Mouse (Mus musculus): ENCODE measurements around the gene Tnpo2. TPM values are rescaled to one million over a fixed set of nuclear protein-coding genes. Genes with fewer than 3 reads are reported as not detected.

Gene Tnpo2
- polyA plus RNA-seq, 2 experiments from 2014 or later = 15.0 to 30.1 TPM

Other genes with a start within 250 kb of the Tnpo2 start
- gene Nfix, start 236.6 kb upstream of the Tnpo2 start, polyA plus RNA-seq (2017; shearing (Covaris generic)) = 1 to 10 TPM; 2.8 to 7.2 TPM
- 1 to 10 TPM; 4.9 to 7.6 TPM for gene Dand5, start 214.1 kb upstream of the Tnpo2 start, polyA plus RNA-seq (2017; shearing (Covaris generic))
- gene Gadd45gip1, start 205.4 kb upstream of the Tnpo2 start, polyA plus RNA-seq (2017; shearing (Covaris generic)) = 10 to 100 TPM; 14.3 to 16.4 TPM
- 100 to 1,000 TPM; 139 to 160 TPM for gene Rad23a, start 196.2 kb upstream of the Tnpo2 start, polyA plus RNA-seq (2017; shearing (Covaris generic))
- 100 to 1,000 TPM; 250 to 281 TPM for gene Calr, start 190.0 kb upstream of the Tnpo2 start, polyA plus RNA-seq (2017; shearing (Covaris generic))
- 100 to 1,000 TPM in 1 of 2 experiments, 10 to 100 TPM in 1; 67.4 to 122 TPM for gene Farsa, start 179.9 kb upstream of the Tnpo2 start, polyA plus RNA-seq (2017; shearing (Covaris generic))
- gene Syce2, start 164.8 kb upstream of the Tnpo2 start, polyA plus RNA-seq (2017; shearing (Covaris generic)) = 1 to 10 TPM; 6.5 to 9.0 TPM
- gene Gcdh, start 143.0 kb upstream of the Tnpo2 start, polyA plus RNA-seq (2017; shearing (Covaris generic)) = 10 to 100 TPM; 21.5 to 32.7 TPM
- gene Klf1, start 135.0 kb upstream of the Tnpo2 start, polyA plus RNA-seq (2017; shearing (Covaris generic)) = under 1 TPM in 1 of 2 experiments, not detected in 1; 0.22 TPM
- 10 to 100 TPM; 25.7 to 29.7 TPM for gene Dnase2a, start 128.4 kb upstream of the Tnpo2 start, polyA plus RNA-seq (2017; shearing (Covaris generic))
- 1 to 10 TPM; 1.2 to 1.3 TPM for gene Mast1, start 99.6 kb upstream of the Tnpo2 start, polyA plus RNA-seq (2017; shearing (Covaris generic))
- gene Rtbdn, start 89.9 kb upstream of the Tnpo2 start, polyA plus RNA-seq (2017; shearing (Covaris generic)) = not detected
- gene Gm49661, start 67.5 kb upstream of the Tnpo2 start, polyA plus RNA-seq (2017; shearing (Covaris generic)) = not detected
- gene Prdx2, start 67.3 kb upstream of the Tnpo2 start, polyA plus RNA-seq (2017; shearing (Covaris generic)) = 100 to 1,000 TPM; 213 to 298 TPM
- gene Rnaseh2a, start 67.1 kb upstream of the Tnpo2 start, polyA plus RNA-seq (2017; shearing (Covaris generic)) = 100 to 1,000 TPM in 1 of 2 experiments, 10 to 100 TPM in 1; 78.9 to 109 TPM
- gene Junb, start 58.2 kb upstream of the Tnpo2 start, polyA plus RNA-seq (2017; shearing (Covaris generic)) = 10 to 100 TPM; 18.9 to 29.4 TPM
- 1 to 10 TPM; 4.2 to 5.6 TPM for gene Hook2, start 46.3 kb upstream of the Tnpo2 start, polyA plus RNA-seq (2017; shearing (Covaris generic))
- gene Best2, start 22.4 kb upstream of the Tnpo2 start, polyA plus RNA-seq (2017; shearing (Covaris generic)) = not detected
- gene Asna1, start 11.6 kb upstream of the Tnpo2 start, polyA plus RNA-seq (2017; shearing (Covaris generic)) = 10 to 100 TPM; 53.8 to 73.8 TPM
- gene Trir, start 10.1 kb upstream of the Tnpo2 start, polyA plus RNA-seq (2017; shearing (Covaris generic)) = 10 to 100 TPM; 15.5 to 28.1 TPM
- 1 to 10 TPM; 3.2 to 4.9 TPM for gene Fbxw9, start 23.1 kb downstream of the Tnpo2 start, polyA plus RNA-seq (2017; shearing (Covaris generic))
- 1 to 10 TPM; 1.1 to 3.6 TPM for gene Gm5741, start 31.1 kb downstream of the Tnpo2 start, polyA plus RNA-seq (2017; shearing (Covaris generic))
- gene Dhps, start 34.8 kb downstream of the Tnpo2 start, polyA plus RNA-seq (2017; shearing (Covaris generic)) = 10 to 100 TPM; 42.7 to 45.0 TPM
- gene Wdr83os, start 43.8 kb downstream of the Tnpo2 start, polyA plus RNA-seq (2017; shearing (Covaris generic)) = 100 to 1,000 TPM; 130 to 136 TPM
- gene Wdr83, start 44.4 kb downstream of the Tnpo2 start, polyA plus RNA-seq (2017; shearing (Covaris generic)) = 10 to 100 TPM; 41.0 to 56.0 TPM
- gene Man2b1, start 46.4 kb downstream of the Tnpo2 start, polyA plus RNA-seq (2017; shearing (Covaris generic)) = 100 to 1,000 TPM in 1 of 2 experiments, 10 to 100 TPM in 1; 98.3 to 117 TPM
- not detected for gene Zfp791, start 86.2 kb downstream of the Tnpo2 start, polyA plus RNA-seq (2017; shearing (Covaris generic))
- not detected for gene Cks1brt, start 115.0 kb downstream of the Tnpo2 start, polyA plus RNA-seq (2017; shearing (Covaris generic))
- not detected for gene Olfr371, start 189.1 kb downstream of the Tnpo2 start, polyA plus RNA-seq (2017; shearing (Covaris generic))